Mouse (Mus musculus): ENCODE measurements around the gene Gm10197. TPM values are rescaled to one million over a fixed set of nuclear protein-coding genes. Genes with fewer than 3 reads are reported as not detected.

Gene Gm10197
- polyA plus RNA-seq, 1 experiment from 2014 or later, result 3.5 TPM

- Histone ChIP-seq H3K9me3 (replicated peaks; ENCODE audit: control insufficient read depth, low read length) (no peaks in the 10 kb centered on the region), H3K9ac (ENCODE audit: low read length) (no peak overlapping the region), H3K4me1 (ENCODE audit: control insufficient read depth, insufficient read depth, low read length) (peaks cover 13% of the 10 kb centered on the region), H3K4me3 (ENCODE audit: low read length) (no peak overlapping the region), H3K27me3 (ENCODE audit: control insufficient read depth, insufficient read depth, low read length) (no peaks in the 10 kb centered on the region), H3K4me2 (ENCODE audit: low read depth, low read length) (no peak overlapping the region), H3K27ac (ENCODE audit: low read length) (no peak overlapping the region), H3K36me3 (ENCODE audit: control insufficient read depth, insufficient read depth) (no peaks in the 10 kb centered on the region)
- no peak for ATAC-seq (replicated peaks; ENCODE audit: extremely low read depth, insufficient read depth, low FRiP score)
- 77% methylated on average over 8 of the region's 8 CpGs for WGBS
Observed at GRCm38 (mm10) chr19:53408398-53408797, 36.8 kb upstream of the Gm10197 start.

- Histone ChIP-seq H3K4me2 (ENCODE audit: low read depth, low read length) (no peak overlapping the region), H3K36me3 (ENCODE audit: control insufficient read depth, insufficient read depth) (no peaks in the 10 kb centered on the region), H3K4me3 (ENCODE audit: low read length) (no peak overlapping the region), H3K9ac (ENCODE audit: low read length) (no peak overlapping the region), H3K9me3 (replicated peaks; ENCODE audit: control insufficient read depth, low read length) (no peaks in the 10 kb centered on the region), H3K27me3 (ENCODE audit: control insufficient read depth, insufficient read depth, low read length) (no peaks in the 10 kb centered on the region), H3K4me1 (ENCODE audit: control insufficient read depth, insufficient read depth, low read length) (peaks cover 9% of the 10 kb centered on the region), H3K27ac (ENCODE audit: low read length) (no peak overlapping the region)
- ATAC-seq (replicated peaks; ENCODE audit: extremely low read depth, insufficient read depth, low FRiP score), result no peak
- WGBS, result 47% methylated on average over 2 of the region's 2 CpGs
Observed at GRCm38 (mm10) chr19:53407350-53407749, 35.8 kb upstream of the Gm10197 start.

- no peak overlapping the region for H3K4me2 ChIP-seq (ENCODE audit: low read depth, low read length)
- H3K4me3 ChIP-seq (ENCODE audit: low read length), result no peak overlapping the region
- H3K27me3 ChIP-seq (ENCODE audit: control insufficient read depth, insufficient read depth, low read length), result no peaks in the 10 kb centered on the region
- WGBS, result 23% methylated on average over 2 of the region's 2 CpGs
- H3K9ac ChIP-seq (ENCODE audit: low read length), result no peak overlapping the region
- no peak for ATAC-seq (replicated peaks; ENCODE audit: extremely low read depth, insufficient read depth, low FRiP score)
- H3K4me1 ChIP-seq (ENCODE audit: control insufficient read depth, insufficient read depth, low read length), result peaks cover 5% of the 10 kb centered on the region
- H3K27ac ChIP-seq (ENCODE audit: low read length), result no peak overlapping the region
- no peaks in the 10 kb centered on the region for H3K9me3 ChIP-seq (replicated peaks; ENCODE audit: control insufficient read depth, low read length)
- H3K36me3 ChIP-seq (ENCODE audit: control insufficient read depth, insufficient read depth), result no peaks in the 10 kb centered on the region
Observed at GRCm38 (mm10) chr19:53405810-53406209, 34.2 kb upstream of the Gm10197 start.

- Histone ChIP-seq H3K4me2 (ENCODE audit: low read depth, low read length) (no peak overlapping the region), H3K36me3 (ENCODE audit: control insufficient read depth, insufficient read depth) (no peaks in the 10 kb centered on the region), H3K4me3 (ENCODE audit: low read length) (no peak overlapping the region), H3K9ac (ENCODE audit: low read length) (no peak overlapping the region), H3K4me1 (ENCODE audit: control insufficient read depth, insufficient read depth, low read length) (peaks cover under 1% of the 10 kb centered on the region), H3K27me3 (ENCODE audit: control insufficient read depth, insufficient read depth, low read length) (no peaks in the 10 kb centered on the region), H3K9me3 (replicated peaks; ENCODE audit: control insufficient read depth, low read length) (no peaks in the 10 kb centered on the region), H3K27ac (ENCODE audit: low read length) (no peak overlapping the region)
- WGBS, result 77% methylated on average over 18 of the region's 18 CpGs
- ATAC-seq (replicated peaks; ENCODE audit: extremely low read depth, insufficient read depth, low FRiP score), result no peak
Observed at GRCm38 (mm10) chr19:53404837-53405356, 33.3 kb upstream of the Gm10197 start.

DNA sequence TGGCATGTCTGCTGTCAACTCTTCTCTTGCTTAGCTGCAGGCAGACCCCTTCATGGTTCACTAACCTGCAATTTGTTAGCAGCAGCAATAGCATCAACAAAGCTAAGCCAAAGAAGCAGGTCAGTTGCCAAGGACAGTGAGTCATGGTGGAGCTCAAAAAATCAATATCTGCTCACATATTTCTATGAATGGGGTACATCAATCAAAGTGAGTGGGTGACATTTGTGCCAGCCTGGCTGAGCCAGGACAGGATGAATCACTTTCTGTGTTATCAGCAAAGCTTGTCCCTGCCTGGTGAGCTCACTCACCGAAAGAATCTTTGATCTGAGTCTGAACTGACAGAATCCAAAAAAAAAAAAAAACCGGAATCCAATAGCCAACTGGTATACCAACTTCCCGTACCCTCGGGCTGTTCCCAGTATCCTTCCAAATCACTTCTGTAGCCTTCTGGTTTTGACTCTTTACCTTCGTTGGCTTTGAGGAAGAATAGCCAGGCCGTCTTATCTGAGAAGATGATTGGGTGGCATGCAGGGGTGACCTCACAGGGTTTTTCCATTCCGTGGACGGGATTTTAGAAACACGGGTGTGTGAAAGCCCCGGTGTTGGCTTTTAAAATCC lies 32.8 kb upstream of the Gm10197 start:
- ATAC-seq (replicated peaks; ENCODE audit: extremely low read depth, insufficient read depth, low FRiP score), result no peak
- Histone ChIP-seq H3K4me2 (ENCODE audit: low read depth, low read length) (no peak overlapping the region), H3K4me3 (ENCODE audit: low read length) (no peak overlapping the region), H3K4me1 (ENCODE audit: control insufficient read depth, insufficient read depth, low read length) (no peaks in the 10 kb centered on the region), H3K9me3 (replicated peaks; ENCODE audit: control insufficient read depth, low read length) (no peaks in the 10 kb centered on the region), H3K9ac (ENCODE audit: low read length) (no peak overlapping the region), H3K27me3 (ENCODE audit: control insufficient read depth, insufficient read depth, low read length) (no peaks in the 10 kb centered on the region), H3K36me3 (ENCODE audit: control insufficient read depth, insufficient read depth) (no peaks in the 10 kb centered on the region), H3K27ac (ENCODE audit: low read length) (no peak overlapping the region)
- WGBS, result 83% methylated on average over 10 of the region's 10 CpGs

DNA sequence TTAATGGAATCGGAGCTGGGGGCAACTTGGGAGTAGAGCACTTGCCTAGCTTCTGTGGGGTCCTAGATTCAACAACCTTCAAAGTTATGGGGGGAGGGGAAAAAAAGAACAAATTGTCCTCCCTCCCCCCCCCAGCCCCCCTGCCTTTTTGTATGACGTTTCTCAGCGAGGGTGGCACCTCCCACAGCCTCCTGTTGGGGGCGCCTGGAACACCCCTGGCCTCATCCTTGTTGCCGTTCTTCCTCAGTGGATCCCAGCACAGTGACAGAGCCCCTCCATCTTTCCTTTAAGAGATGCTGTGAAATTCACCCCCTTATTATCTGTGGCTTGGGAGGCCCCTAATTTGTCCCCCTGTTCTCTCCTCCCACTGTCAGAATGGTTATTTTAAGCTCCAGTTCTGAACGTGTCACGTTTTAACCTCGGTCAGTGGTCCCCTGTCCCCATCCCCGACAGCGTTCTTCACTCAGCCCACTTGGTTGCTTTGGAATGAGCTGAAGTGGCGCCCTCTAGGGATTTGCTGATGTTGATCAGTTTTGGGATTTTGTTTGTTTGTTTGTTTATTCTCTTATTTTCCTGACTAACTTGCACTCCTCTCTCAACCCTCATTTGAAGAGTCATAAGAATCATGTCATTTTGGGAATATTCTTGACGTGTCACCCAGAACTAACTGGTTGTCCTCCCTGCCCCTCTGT lies 31.3 kb upstream of the Gm10197 start:
- H3K4me1 ChIP-seq (ENCODE audit: control insufficient read depth, insufficient read depth, low read length), result no peaks in the 10 kb centered on the region
- WGBS, result 45% methylated on average over 12 of the region's 12 CpGs
- no peak overlapping the region for H3K4me3 ChIP-seq (ENCODE audit: low read length)

DNA sequence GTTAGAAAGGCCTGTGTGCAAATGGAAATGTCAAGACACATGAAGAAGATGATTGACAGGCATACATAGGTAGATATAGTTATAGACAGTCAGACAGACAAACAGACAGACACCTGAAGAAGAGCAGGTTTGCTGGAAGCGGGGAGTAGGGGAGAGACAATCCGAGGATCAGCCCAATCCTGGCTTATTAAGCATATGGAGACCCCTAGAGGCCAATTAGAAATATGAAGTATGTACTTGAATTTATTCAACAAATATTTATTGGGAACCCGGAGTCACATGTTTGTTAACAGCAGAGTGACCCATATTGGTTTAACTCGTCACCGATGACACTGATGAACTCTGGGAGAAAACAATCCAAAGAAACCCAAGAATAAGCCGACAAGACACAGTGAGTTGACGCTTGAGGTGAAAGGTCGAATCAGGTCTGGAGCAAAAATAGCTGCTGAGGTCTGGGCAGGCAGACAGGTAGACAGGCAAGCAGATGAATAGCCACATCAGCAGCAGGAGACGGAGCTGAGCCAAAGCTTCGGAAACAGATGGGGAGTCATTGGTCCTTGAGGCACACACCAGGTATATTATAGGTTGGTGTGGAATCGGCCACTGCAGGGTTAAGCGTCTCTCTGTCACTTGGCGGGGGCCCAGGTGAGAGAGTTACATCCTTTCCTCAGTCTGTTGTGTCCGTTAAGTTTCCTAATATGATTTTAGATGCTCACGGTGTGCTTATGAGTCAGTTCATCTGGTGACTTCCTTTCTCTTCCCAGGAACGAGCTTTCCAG lies 29.0 kb upstream of the Gm10197 start:
- H3K9me3 ChIP-seq (replicated peaks; ENCODE audit: control insufficient read depth, low read length), result no peaks in the 10 kb centered on the region
- H3K27me3 ChIP-seq (ENCODE audit: control insufficient read depth, insufficient read depth, low read length), result no peaks in the 10 kb centered on the region
- no peaks in the 10 kb centered on the region for H3K36me3 ChIP-seq (ENCODE audit: control insufficient read depth, insufficient read depth)
- no peak overlapping the region for H3K27ac ChIP-seq (ENCODE audit: low read length)
- WGBS, result 75% methylated on average over 16 of the region's 16 CpGs
- H3K4me3 ChIP-seq (ENCODE audit: low read length), result no peak overlapping the region
- no peak for ATAC-seq (replicated peaks; ENCODE audit: extremely low read depth, insufficient read depth, low FRiP score)
- H3K4me1 ChIP-seq (ENCODE audit: control insufficient read depth, insufficient read depth, low read length), result no peaks in the 10 kb centered on the region
- H3K4me2 ChIP-seq (ENCODE audit: low read depth, low read length), result no peak overlapping the region
- no peak overlapping the region for H3K9ac ChIP-seq (ENCODE audit: low read length)

More for the DNA sequence above, 31.3 kb upstream of the Gm10197 start:
- Histone ChIP-seq H3K36me3 (ENCODE audit: control insufficient read depth, insufficient read depth) (no peaks in the 10 kb centered on the region), H3K9ac (ENCODE audit: low read length) (no peak overlapping the region), H3K4me2 (ENCODE audit: low read depth, low read length) (no peak overlapping the region), H3K27me3 (ENCODE audit: control insufficient read depth, insufficient read depth, low read length) (no peaks in the 10 kb centered on the region), H3K9me3 (replicated peaks; ENCODE audit: control insufficient read depth, low read length) (no peaks in the 10 kb centered on the region), H3K27ac (ENCODE audit: low read length) (no peak overlapping the region)
- no peak for ATAC-seq (replicated peaks; ENCODE audit: extremely low read depth, insufficient read depth, low FRiP score)

DNA sequence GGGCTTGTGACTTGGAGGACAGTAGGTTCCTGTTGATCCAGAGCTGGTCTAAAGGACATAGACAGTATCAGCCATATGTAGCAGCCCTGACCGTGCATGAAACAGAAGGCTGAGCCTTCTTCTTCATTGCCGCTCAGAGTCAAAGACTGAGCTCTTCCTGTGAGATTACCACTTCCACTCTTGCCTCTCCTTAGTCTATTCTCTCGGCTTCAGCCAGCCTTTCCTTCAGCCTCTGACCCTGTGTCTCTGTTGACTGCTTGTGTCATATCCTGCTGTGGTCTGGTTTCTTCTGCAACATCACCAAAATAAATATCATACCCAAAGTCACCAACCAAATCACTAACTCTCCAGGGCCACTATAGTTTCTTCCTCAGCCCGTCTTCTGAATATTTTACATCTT lies 27.6 kb upstream of the Gm10197 start:
- Histone ChIP-seq H3K27ac (ENCODE audit: low read length) (no peak overlapping the region), H3K9me3 (replicated peaks; ENCODE audit: control insufficient read depth, low read length) (no peaks in the 10 kb centered on the region)
- ATAC-seq (replicated peaks; ENCODE audit: extremely low read depth, insufficient read depth, low FRiP score), result no peak

More for the DNA sequence above, 27.6 kb upstream of the Gm10197 start:
- H3K36me3 ChIP-seq (ENCODE audit: control insufficient read depth, insufficient read depth), result no peaks in the 10 kb centered on the region
- WGBS, result 63% methylated on average over 4 of the region's 4 CpGs
- H3K27me3 ChIP-seq (ENCODE audit: control insufficient read depth, insufficient read depth, low read length), result no peaks in the 10 kb centered on the region
- H3K9ac ChIP-seq (ENCODE audit: low read length), result no peak overlapping the region
- no peak overlapping the region for H3K4me3 ChIP-seq (ENCODE audit: low read length)
- 0 out of 2 replicates have a peak, but pooled peaks cover 2% of the 10 kb centered on the region for H3K4me1 ChIP-seq (ENCODE audit: control insufficient read depth, insufficient read depth, low read length)
- H3K4me2 ChIP-seq (ENCODE audit: low read depth, low read length), result no peak overlapping the region
